Mouse (Mus musculus): ENCODE measurements at regions not wholly inside any gene's neighbourhood (a gene's known extent, or its start where the extent isn't known, plus 50 kb on each side); places are given as distances from the start of the nearest gene placed in this dataset.

DNA sequence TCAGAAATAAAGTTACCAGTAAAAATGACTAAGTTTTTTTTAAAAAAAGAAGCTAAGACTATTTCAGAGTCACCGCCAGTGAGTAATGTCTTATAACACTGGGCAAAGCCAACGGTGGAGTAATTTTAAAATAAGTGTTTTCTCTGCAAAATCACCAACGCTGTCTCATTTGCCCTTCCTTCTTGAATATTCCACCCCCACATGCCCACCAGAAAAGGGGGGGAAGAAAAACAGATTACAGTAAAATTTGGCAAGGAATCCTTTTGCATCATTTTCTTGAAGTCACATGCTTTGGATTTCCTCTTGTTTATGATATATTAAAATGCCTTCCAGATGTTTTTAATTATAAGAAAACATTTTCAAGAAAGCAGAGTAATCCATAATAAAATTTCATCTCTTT is 482.9 kb downstream of the Lmo4 start:
- intact Hi-C loops (cut with DNase I), result no loop called here

DNA sequence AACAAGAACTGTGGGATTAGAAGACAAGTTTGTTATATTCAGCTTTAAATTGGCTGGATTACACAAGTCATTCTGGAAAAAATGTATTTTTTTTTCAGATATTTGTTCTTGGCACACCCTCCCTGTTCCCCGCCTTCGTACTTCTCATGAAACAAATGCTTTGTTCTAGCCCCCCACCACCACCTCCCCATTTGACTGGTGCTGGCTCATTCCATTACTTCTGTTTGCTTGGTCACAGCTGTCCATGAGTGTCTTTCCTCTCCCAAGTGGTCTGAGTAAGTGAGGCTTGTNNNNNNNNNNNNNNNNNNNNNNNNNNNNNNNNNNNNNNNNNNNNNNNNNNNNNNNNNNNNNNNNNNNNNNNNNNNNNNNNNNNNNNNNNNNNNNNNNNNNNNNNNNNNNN is 491.8 kb downstream of the Lmo4 start:
- intact Hi-C loops (cut with DNase I), result no loop called here

- intact Hi-C loops (cut with DNase I), result no loop called here
Measured at GRCm38 (mm10) chr3:143710805-143711469, 494.1 kb downstream of the Lmo4 start.

- intact Hi-C loops (cut with DNase I), result no loop called here
Measured at GRCm38 (mm10) chr3:143706679-143707078, 498.3 kb downstream of the Lmo4 start.

- intact Hi-C loops (cut with DNase I), result no loop called here
Measured at GRCm38 (mm10) chr3:143694817-143695216, 510.2 kb downstream of the Lmo4 start.

GRCm38 (mm10) chr3:143685742-143686141 is 519.3 kb downstream of the Lmo4 start:
- intact Hi-C loops (cut with DNase I), result no loop called here

- intact Hi-C loops (cut with DNase I), result no loop called here
Measured at GRCm38 (mm10) chr3:143678186-143678585, 526.8 kb downstream of the Lmo4 start.

DNA sequence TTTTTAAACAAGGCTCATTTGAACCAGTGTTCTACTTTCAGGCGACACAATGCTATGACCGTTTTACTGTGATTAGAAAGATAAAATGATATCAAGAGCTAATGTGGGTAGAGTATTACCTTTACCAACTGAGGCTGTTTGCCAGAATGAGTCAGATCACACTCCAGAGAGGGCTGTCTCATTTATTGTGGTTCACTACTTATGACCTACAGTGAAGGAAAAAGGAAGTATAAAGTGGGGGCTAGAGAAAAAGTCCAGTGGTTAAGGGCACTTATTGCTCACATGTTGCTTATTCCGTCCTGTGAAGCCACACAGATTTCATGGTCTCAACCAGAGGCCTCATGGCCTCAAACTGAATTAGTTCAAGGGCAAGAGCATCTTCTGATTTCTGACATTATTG is 530.2 kb downstream of the Lmo4 start:
- intact Hi-C loops (cut with DNase I), result no loop called here

- intact Hi-C loops (cut with DNase I), result no loop called here
Measured at GRCm38 (mm10) chr3:143674446-143674845, 530.6 kb downstream of the Lmo4 start.

- intact Hi-C loops (cut with DNase I), result no loop called here
Measured at GRCm38 (mm10) chr3:143662041-143662685, 542.9 kb downstream of the Lmo4 start.

GRCm38 (mm10) chr3:143659421-143659978 is 545.5 kb downstream of the Lmo4 start:
- intact Hi-C loops (cut with DNase I), result no loop called here

DNA sequence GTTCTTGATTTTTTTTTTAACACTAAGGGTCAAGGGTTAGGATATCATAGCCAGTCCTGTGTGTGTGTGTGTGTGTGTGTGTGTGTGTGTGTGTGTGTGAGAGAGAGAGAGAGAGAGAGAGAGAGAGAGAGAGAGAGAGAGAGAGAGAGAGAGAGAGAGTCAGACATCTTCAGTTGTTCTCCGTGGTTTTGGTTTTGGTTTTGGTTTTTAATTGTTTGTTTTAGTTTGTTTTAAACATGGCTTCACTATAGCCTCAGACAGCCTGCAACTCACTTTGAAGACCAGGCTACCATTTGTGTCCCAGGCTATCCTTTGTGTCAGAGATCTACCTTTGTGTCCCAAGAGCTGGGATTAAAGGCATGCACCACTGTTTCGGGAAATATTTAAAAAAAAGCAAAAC is 557.8 kb downstream of the Lmo4 start:
- intact Hi-C loops (cut with DNase I), result no loop called here

DNA sequence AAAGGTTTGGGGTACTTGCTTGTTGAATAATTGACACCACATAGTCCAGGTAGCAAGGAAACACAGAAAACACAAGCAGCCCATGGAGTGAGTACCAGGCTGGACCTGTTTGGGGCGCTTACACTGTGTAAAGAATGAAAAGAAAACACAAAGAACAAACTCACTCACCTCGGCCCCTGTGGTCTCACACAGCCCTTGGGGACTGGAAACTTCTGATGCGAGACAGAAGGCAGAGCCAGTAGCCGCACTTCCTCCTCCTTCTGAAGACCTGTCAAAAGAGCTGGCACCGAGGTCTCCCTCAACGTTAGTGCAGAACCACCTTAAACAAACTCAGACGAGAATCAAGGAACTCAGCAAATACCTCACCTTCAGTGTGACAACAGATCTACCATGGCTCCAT is 558.2 kb downstream of the Lmo4 start:
- intact Hi-C loops (cut with DNase I), result no loop called here

DNA sequence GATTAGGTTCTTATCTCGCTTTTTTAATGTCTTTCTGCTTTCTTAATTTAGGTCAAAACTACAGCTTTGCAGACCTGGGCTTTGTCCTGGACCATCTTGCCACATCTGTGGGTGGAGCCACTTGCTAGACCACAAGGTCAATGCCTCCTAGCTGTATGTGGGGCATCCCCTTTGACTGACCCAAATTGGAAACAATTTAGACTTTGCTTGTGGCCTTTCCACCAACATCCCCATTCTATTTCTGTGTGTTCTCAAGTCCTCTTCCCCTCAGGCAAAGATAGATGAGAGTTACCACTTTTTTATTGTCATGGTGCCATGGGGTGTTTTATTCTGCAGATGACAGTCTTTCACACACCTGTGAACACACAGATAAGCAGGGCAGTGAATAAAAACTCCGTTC is 572.0 kb downstream of the Lmo4 start:
- intact Hi-C loops (cut with DNase I), result no loop called here

GRCm38 (mm10) chr3:143631183-143631582 is 573.8 kb downstream of the Lmo4 start:
- intact Hi-C loops (cut with DNase I), result no loop called here

DNA sequence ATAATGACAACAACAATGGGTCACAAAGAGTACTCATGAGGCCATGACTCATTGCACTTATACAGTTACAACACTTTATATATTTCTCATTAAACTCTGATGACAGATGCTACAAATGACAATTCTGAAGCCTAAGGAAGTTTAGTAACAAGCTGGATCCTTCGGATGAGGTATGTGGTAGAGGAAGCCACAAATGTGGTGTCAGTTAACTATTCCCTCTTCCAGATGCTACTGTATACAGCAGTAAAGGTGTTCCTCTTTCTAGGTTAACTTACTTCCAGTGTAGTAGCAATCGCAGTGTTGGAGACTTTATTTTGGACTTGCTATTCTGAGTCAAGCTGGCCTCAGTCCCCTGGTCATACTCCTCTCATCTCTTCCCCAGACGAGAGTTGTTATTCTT is 580.1 kb downstream of the Lmo4 start:
- intact Hi-C loops (cut with DNase I), result no loop called here

GRCm38 (mm10) chr3:143622275-143622674 is 582.7 kb downstream of the Lmo4 start:
- intact Hi-C loops (cut with DNase I), result no loop called here

DNA sequence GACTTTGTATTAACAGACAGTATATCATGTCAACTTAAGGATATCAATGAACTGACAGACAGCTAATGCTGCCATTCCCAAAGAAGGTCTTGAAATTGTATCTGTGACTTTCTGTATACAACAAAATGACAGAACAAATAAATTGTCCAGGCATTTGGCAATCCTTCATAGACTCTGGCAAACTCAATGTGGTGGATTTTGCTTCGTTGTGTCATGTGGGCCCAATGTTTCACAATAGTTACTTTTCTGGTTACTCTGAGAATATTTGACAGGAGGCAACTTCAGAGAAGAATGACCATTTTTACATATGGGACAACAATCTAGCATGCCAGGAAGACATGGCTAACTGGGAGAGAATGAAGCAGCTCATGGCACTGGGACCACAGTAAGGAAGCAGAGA is 585.9 kb downstream of the Lmo4 start:
- intact Hi-C loops (cut with DNase I), result no loop called here

DNA sequence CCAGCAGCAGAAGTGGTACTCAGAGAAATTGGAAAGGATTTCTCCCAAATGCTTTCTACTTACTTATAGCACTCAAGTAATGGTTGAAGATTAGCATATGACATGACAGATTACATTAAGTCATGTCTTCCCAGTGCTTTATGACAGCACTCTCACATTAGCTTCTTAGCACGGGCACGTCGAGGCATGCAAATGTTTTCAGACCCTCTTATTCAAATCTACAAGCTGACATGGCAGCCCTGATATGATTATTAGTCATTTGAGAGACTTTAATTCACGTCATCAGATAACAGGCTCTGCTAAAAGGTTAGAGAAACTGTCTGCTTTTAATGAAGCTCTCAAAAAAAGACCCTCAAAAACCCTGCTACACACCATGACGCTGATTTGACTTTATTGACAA is 590.1 kb downstream of the Lmo4 start:
- intact Hi-C loops (cut with DNase I), result no loop called here

DNA sequence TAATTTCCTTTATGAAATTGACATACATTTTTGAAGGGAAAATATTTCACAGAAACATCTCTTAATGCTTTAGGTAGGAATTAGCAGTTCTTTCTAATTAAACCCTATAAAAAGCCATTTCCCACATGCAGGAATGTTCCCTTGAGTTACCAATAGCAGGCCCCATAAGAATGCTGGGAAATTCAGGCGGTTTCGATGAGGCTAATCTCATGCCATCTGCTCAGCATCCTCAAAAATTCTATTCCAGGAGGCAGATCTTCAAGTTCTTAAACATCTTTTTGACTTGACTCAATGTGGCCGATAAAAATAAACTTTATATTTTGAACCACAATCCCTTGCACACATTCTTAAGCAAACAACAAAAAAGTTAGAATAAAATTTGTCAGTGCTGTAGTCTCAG is 591.0 kb downstream of the Lmo4 start:
- intact Hi-C loops (cut with DNase I), result no loop called here

DNA sequence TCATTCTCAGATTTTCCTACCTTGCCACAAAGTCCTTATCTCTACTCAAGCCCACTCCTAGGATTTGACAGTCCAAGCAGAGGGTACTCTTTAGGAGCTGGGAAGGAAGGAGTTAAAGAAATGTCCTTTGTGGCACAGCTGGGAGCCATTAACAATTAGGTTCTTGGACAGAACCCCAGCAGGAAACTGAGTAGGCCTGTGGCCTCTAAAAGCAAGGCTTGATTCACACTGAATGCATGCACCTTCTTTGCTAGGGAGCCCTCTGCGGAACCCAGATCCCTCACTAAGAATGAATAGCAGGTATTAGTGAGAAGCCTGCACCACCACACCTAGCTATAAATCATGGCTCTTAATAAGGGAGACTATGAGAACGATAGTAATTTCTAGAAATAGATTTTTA is 595.3 kb downstream of the Lmo4 start:
- intact Hi-C loops (cut with DNase I), result loop anchor here (10.0 kb wide), 2 partner anchors 135 to 775 kb away; no protein-coding TSS in a partner anchor

- intact Hi-C loops (cut with DNase I), result loop anchor here (5.0 to 10.0 kb wide), 2 partner anchors 328 to 496 kb away; no protein-coding TSS in a partner anchor
Measured at GRCm38 (mm10) chr3:143599120-143599519, 605.9 kb downstream of the Lmo4 start.

Data from adrenal gland (tissue).